Mouse (Mus musculus) stomach, postnatal 0 days (tissue): ENCODE measurements around the gene Trim25.

Experiments used
- CTCF ChIP-seq: IDR thresholded peaks from 2 replicates; pipeline ENCODE4 v1.5.1; 2016; ENCODE audit warnings: antibody characterized with exemption, low read depth, mild to moderate bottlenecking, moderate library complexity
- EP300 ChIP-seq: optimal IDR thresholded peaks from 2 replicates; pipeline ENCODE3; 2016; ENCODE audit warnings: antibody characterized with exemption

DNA sequence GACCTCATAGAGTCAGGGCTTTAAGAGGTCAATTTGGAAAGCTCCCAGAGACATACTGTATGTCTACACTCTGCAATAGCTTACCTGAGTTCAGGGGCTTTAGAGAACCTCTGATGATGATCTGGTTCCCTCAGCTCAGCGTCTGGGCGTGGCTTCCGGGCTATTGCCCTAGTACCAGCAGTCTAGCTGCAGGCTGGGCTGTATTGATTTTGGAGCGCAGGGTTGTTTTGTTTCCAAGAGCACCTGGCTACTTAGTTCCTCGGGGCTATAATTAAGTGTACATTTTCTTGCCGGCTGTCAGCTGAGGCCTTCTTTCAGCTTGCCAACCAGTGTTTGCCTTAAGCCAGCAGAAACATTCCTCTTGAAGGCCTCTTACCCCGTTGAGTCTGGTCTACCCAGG is 10.3 kb downstream of the Trim25 start:
- TF ChIP-seq CTCF = no peak
- TF ChIP-seq EP300 = no peak
